Mouse (Mus musculus) gastrocnemius, postnatal 36 days (tissue): ENCODE results near the gene Gm42906. TPM values are rescaled to one million over a fixed set of nuclear protein-coding genes. Genes with fewer than 3 reads are reported as not detected.

ENCODE experiments used
- DNase-seq, 2 experiments: peaks; one replicate each; pipeline ENCODE4 v3.0.0; 2022
- intact Hi-C: fragments of 180-260 bp; cut with DNase I; formaldehyde crosslinking; loops from one replicate; pipeline ENCODE4 v1.15.1; 2025
- total RNA-seq, 2 experiments: library from RNA; stranded (reverse); gene quantifications; 2 replicates each; pipeline ENCODE4 v1.2.3; 2021

Gm42906 gene
- total RNA-seq, 2 experiments from 2014 or later = not detected

DNA sequence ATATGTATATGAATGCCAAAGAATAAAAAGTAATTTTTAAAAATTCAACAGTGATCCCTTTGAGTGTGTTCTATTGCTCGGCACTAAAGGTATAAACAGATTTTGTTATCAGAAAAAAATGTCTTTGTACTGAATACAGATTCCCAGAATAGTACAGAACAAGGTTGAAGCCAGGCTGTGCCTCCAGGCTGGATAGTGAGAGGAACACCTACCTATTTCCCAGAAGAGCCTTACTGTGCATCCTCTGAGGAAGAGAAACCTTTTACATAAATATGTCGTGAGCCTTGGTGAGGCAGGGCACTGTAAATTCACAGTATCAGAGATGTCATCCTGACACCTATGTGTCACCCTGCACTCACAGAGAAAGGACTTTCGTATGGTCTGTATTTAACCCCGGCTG, 31.8 kb downstream of the Gm42906 start:
- intact Hi-C loops = no loop called here
- no peak for DNase-seq

DNA sequence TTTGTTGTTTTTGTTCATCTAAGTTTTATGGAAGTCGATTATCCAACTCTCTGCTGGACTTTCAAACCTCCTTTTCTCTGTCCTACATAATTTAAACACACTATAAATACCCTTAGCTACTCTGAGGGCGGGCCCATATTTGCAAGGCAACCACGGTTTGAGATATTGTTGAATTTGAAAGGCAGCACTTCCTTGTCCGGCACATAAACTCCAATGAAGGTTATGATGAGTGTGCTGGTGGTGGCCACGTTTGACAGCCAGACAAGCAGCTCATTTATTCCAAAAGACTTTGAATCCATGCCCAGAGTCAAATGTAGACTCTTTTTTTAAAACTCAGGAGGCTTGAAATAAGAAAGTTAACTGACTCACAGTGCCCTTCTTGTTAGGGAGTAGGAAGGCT, 33.3 kb downstream of the Gm42906 start:
- intact Hi-C loops = no loop called here
- DNase-seq = no peak

DNA sequence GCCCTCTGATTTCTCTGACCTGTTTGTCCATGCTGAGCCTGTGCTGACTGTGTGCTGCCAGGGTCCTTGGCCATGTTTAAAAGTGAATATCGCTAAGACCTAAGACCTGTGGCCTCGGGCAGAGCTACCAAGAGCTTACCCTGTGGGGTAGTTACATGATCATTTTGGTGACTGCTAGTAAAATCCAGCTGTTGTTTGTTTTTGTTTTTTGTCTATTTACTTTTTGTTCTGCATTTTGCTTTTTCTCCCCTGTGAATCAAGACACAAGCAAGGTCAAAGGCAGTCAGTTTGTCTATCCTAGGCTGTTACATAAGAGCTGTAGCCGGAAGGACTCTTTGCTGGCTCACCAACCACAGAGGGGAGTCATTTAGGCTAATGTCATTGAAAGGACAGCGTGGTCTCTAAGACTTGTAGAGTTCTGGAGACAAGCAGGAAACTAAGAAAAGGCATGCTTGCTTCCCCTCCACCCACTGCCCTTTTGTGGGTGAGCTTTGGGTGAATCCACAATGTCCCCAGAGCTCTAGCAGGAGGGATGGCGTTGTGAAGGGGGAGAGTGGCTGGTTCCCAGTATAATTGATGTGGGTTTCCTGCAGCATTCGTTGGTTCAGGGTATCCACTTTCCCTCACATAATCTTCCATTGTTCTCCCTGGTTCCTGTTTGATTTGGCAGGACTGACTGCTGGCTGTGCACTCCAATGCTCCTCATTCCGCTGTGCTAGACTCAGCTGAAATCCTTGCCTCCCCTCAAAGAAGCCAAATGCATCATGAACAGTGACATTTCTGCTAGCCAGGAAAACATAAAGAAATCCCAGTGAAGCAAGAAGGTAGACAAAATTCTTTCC, 33.9 kb downstream of the Gm42906 start:
- intact Hi-C loops = no loop called here
- no peak for DNase-seq

DNA sequence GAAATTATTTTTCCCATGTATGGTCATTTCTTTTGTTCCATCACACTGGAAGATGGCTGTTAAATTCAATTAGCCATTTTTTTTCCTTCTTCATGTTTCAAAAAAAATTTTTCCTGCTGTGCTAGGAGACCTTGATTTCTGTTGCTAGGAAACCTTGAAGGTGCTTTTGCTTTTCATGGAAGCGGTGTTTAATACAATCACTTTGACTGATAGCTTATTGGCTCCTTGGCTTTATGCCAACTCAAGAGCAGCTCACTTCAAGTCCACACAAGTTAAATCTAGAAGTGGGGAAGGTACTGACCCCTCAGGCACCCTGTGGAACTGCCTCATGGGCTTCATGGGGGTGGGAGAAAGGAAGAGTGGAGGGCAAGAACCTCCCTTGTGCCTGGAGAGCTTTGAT, 38.1 kb downstream of the Gm42906 start:
- intact Hi-C loops = no loop called here
- DNase-seq = no peak

DNA sequence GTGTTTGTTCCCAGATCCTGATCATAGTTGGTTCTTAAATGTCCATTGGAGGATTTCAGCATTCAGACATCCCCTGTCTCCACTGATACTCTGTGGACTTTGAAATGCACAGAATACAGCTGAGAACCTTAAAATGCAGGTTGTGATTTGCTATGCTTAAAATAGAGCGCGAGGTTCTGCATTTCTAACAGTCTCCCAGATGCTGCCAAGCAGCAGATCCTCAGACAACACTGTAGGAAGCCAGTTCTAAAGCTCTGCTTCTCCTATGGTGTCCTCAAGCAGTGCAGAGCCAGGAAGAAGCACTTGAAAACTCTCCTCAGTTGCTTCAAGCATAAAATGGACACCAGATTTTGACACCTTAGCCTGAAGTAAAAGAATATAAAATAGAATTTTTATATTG, 48.1 kb downstream of the Gm42906 start:
- intact Hi-C loops = no loop called here
- no peak for DNase-seq

DNA sequence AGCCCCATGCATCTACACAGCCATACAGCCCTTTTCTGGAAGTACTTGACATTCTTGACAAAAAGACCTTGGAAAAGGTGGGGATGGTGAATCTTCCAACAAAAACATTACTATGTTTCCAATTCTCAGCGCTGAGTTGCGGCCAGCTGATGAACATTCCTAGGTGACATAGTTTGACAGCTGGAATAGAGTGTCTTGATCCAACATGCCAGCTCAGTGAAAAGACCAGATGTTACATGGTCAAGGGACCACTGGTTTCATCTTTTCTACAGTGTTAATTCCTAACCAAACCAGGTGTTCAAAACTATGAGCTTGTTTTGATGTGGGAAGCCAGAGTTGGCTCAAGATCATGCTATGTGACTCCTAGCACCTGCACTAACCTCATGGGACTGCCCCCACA, 48.8 kb downstream of the Gm42906 start:
- no peak for DNase-seq
- intact Hi-C loops = no loop called here

DNA sequence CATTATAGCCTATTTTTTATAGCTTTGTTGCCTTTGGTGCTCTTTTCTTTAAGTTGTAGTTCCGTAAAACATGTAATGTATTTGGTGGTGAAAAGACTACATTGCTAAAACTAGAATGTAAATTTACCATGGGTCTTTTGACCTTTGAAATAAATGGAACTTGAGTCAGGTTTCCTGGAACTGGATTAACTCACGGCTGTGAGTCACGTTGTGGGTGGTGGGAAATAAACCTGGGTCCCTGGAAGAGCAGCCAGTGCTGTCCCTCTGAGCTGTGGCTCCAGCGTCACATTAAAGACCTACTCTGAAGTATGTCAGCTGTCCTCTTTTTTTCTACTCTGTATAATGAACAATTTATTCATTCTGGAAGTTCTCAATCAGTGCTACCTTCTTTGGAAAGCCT, 51.0 kb downstream of the Gm42906 start:
- intact Hi-C loops = no loop called here
- DNase-seq = no peak

DNA sequence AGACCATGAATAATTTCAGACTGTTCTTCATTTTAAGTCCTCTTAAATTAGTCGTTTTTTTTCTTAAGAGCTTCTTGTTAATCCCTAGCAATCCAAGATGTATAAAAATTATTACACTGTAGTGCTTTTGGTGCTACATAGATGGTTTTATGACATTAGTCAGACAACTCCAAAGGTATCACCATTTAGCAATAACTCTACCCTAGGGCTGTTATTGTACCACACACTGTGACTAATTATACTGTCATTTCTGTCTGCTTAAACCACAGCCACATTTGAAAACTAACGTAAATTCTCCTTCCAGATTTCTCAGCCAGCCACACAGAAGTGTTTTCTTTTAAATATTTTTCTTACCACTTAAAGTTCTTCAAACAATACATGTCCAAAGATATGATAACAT, 53.1 kb downstream of the Gm42906 start:
- intact Hi-C loops = no loop called here
- DNase-seq = no peak

DNA sequence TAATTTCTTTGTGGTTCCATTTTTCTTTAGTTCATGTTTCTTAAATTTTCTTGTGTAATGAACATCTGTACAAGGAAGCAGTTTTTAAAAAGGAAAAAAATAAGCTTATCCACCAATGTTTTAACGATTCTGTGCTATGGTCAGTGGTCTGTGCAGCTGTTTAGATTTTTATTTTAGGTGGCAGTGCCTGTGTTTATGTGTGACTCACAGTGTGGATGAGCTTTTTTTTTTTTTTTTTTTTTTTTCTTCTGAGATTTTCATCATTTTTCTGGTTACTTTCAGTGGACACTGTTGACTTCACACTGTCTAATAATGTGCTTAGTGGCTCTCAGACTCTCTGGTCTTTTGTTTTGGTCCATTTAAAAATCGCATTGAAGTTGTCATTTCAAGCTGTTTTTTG, 56.8 kb downstream of the Gm42906 start:
- DNase-seq = no peak
- intact Hi-C loops = no loop called here

DNA sequence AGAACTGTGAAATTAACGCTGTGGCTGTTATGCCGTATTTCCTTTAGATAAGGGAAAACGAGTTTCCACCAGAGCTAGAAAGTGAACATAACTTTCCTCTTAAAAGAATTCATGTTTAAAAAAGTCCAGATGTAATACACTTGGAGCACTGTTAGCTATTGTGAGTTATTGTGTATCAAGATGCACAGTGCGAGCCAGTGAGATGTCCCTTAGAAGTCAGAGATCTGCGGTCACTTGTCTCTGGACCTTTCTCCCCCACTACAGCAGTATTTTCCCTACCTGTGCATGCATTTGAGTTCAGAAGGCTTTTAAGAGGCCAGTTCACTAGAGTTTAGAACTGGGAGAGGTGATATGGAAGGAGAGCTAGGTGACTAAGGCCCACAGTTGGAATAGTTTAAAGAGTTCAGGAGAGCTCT, 58.6 kb downstream of the Gm42906 start:
- intact Hi-C loops = loop anchor here (2.0 to 5.0 kb wide), 3 partner anchors 227 to 697 kb away; partner anchors contain the start of gene Pds5b
- no peak for DNase-seq

DNA sequence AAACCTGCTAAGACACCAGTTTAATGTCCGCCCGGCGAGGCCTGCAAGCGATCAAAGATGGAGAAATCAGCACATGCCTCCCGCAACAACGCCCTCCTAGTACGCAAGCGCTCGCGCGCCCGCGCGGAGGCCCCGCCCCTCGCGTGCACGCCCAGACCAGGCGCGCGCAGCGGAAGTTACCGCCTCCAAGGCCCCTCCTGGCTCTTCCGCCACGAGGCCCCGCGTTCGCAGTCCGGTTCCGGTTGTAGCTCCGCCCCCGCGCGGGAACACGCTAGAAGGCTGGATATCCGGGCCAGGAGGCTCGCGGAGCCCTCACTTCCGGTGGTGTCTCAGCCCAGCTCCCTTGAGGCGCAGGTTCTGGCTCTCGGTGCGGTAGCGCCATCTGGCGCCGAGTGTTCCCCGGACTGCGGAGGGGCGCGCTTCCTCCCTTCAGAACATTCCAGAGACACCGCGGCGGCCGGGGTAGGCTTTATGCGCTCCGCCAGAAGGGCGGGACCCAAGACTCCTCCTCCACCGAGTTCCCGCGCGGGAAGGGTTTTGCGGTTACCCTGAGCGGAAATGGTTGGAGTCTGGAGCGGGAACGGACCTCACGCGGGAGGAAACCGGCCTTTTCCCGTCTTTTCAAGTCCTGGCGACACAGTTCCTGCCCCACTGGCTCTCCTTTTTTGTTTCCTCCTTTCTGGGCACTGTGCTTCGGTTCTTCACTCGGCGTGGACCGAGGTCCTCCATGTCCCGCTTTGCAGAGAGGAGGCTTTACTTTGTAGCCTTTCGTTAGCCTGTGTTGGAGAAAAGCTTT, 59.4 kb downstream of the Gm42906 start:
- intact Hi-C loops = loop anchor here (2.0 to 5.0 kb wide), 3 partner anchors 226 to 696 kb away; partner anchors contain the start of gene Pds5b
- peak; percentile 99 for DNase-seq

DNA sequence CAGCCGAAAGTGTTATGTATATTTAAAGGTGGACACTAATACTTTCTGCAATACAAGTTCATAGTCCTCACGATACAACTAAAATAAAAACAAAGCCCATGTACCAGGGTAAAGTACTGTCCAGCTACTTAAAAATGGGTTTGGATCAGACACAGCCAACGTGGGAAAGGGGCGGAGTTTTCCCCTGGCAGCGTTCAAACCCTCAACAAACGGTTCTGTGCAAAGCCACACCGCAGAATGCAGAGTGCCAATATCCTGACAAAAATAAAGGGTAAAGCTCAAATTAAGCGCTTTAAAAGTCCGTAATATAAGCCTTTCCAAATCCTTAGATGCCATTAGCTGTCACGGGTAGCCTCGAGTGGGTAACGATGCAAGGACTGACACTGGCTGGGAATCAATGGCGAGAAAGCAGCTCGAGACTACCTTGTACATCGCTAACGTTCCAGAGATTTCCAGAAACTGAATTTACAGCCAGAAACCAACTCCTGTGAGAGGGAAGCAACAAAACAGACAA, 60.0 kb downstream of the Gm42906 start:
- intact Hi-C loops = loop anchor here (2.0 to 5.0 kb wide), 3 partner anchors 226 to 695 kb away; partner anchors contain the start of gene Pds5b

DNA sequence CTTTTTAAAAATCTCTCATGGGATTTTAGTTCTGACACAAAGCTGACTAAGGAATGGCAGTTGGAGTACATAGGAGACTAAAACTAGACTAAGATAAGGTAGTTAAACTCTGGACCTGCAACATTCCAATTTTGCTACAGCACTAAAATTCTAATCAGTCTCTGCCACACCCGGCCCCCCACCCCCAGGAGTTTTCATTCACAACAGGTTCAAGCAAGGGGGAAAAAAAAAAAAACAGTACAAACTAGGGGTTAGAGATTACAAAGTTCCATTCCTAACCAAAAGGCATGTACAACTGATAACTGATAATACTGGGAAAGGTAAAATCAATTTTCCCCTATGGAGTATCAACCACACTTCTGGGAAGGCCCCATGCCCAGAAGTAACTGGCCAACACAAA, 60.6 kb downstream of the Gm42906 start:
- intact Hi-C loops = loop anchor here (5.0 kb wide), 2 partner anchors 225 to 320 kb away; no protein-coding TSS in a partner anchor
- no peak for DNase-seq

More for the DNA sequence above, 60.0 kb downstream of the Gm42906 start:
- DNase-seq = peak in 1 of 2 experiments; percentile 40

DNA sequence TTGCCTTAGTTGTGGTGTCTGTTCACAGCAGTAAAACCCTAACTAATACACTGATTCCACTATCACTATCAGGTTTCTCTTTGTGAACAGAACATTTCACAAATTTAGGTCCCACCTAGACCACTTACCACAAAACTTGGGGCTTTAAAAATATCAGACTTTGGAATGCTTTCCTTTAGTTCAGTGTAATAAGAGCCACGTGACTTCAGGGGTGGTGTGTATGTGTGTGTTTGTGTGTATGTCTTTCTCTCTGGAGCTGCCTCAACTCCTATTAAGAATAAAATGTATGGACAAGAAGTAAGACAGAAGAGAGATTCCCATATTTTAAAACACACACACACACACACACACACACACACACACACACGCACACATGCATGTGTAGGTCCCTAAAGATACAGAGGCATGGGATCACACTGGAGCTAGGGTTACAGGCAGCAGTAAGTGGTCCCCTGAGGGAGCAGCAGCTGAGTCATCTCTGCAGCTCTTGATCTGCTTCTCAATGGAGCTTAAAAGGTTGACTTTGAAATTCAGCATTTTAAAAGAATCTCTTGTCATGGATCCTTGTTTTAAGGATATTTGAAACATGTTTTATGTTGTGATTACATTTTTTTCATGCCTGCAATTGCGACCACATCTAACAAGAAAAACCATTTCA, 64.5 kb downstream of the Gm42906 start:
- intact Hi-C loops = no loop called here
- no peak for DNase-seq

DNA sequence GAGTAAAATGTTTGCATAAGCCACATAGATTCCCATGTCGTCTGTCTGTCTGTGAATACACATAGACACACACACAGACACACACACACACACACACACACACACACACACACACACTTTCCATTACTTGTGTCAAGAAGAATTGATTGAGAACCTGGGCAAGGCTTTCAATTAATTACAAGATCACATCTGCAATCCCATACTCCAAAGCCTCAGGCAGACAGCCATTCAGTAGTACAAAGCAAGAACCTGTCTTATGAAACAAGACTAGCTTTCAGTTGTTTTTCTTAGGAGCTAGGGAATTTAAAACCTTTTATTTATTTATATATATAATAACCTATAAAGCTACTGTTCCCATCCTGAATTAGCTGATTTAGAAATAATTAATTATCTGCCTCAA, 78.3 kb downstream of the Gm42906 start:
- intact Hi-C loops = no loop called here

DNA sequence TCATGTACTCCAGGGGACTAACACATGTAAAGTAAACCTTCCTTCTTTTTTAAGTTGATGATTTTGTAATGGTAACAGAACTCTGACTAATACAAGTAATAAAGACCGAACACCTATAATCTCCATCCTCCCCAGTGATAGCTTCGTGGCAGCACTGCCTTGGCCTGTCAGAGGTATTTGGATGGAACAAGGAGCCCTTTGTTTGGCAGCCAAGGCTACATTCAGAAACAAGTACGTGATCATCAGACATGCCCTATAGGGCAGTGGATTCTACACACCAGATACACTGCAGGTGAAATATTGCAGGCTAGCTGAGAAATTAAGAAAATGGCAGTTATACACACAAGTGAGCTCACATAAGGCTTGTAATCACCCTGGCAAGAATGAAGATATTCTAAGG, 79.5 kb downstream of the Gm42906 start:
- intact Hi-C loops = no loop called here
- no peak for DNase-seq

More for the DNA sequence above, 78.3 kb downstream of the Gm42906 start:
- no peak for DNase-seq

DNA sequence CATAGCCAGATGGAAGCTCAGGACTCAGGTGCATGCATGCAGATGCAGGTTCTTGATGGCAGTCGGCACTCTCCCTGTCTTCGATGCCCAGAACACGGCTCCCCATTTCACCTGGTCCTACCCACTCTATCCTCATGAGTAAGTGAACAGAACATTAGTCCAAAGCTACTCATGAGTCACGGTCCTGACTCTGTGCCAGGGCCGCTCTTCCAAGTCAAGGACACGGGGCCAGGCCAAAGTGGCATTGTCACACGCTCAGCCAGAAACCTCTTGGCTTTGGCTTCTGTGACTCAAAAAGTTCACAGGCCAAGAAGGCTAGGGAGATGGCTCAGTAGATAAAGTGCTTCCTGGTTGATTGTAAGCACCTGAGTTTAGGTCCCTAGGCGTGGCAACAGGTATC, 81.3 kb downstream of the Gm42906 start:
- no peak for DNase-seq
- intact Hi-C loops = no loop called here

DNA sequence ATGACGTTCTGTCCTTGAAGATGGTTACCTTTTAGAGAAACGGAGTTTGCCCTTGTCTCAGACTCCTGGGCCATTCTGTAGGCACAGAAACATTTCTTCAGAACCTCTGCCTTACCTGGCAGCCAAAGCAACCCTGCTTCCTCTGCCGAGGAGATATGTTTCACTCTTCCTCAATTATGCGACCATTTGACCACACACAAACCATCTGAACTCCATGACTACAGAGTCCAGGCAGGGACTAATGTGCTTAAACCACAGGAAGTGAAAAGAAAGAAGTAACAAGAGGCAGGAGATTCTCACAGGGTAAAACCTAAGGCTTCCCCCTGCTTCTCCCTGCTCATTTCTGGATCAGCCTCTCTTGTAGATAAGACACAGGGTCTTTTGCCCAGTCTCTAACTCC, 83.2 kb downstream of the Gm42906 start:
- no peak for DNase-seq
- intact Hi-C loops = no loop called here

DNA sequence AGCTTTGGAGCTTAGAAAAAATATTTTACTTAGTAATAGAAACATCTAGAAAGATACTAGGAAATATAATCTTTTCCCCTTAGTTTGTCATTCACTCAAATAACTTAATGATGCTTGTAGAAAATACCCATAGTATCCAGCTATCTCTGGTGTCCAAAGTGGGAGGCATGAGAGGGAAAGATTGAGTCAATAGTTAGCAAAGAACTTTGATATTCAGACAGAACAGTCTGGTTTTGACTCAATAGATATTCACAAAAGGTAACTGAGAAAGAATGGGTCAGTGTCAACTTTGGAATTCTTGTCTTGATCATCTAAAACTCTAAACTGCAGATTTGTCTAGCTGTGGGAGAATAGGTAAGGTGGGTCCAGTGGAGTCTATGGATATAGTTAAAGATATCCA, 94.3 kb downstream of the Gm42906 start:
- DNase-seq = no peak
- intact Hi-C loops = no loop called here

DNA sequence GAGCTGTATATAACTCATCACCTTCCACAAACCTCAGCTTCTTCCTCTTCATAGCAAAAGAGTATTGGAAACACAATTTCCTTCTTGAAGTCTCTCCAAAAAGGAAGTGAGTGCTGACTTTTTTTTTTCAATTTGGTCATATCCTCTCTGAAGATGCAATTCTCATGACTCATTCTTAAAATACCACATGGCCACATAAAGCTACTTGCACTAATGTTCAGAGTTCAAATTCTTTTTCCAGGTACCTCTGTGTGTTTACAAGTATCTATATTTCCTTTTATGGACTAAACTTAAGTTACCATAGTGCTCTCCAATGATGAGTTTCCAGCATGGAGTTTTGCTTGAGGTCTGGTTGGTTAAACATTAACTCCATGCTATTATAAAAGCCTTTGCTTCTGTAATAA, 94.8 kb downstream of the Gm42906 start:
- DNase-seq = no peak

More for the DNA sequence above, 94.8 kb downstream of the Gm42906 start:
- intact Hi-C loops = no loop called here
